Mouse (Mus musculus): ENCODE measurements around the gene Cela1.

Gene Cela1

DNA sequence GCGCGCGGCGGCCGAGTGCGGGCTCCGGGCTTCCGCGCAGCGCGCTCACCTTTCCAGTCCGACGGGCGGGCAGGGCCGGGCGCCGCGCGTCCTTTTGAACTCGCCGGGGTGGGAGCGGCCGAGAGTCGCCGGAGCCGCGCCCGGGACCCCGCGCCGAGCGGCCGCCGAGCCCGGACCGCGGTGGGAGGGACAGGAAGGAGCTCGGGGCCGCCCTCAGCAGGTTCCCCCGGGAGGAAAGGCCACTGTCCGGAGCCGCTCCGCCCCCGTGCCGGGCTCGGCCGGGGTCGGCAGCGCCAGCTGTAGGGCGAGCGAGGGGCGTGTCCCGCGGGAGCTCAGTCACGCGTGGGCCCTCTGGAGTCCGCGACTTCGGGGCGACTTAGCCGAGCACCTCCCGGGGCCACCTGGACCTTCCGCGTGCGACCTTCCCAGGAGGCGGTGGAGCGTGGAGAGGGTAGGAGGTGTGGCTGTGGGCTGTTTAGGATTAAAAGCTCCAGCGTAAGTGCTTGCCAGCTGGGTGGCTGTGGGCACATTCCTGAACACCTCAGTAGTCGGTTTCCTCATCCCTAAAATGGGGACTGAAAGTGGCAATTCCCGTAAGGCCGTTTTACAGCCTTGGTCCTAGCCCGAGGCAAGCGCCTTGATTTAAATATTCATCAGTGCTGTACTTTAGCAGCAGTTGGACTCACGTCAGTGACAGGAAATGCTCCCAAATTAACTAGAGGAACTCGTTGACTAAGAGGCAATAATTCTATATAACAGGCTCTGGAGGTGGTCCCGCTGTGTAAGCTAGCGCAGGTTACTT is 50.8 kb downstream of the Cela1 start, which contains the start of gene Smagp:
TSS of gene Smagp (minus strand) at position 241 of the 802 bp plus-strand sequence.
- peak; percentile 51 for DNase-seq (ENCODE audit: extremely low read depth, low read depth)

DNA sequence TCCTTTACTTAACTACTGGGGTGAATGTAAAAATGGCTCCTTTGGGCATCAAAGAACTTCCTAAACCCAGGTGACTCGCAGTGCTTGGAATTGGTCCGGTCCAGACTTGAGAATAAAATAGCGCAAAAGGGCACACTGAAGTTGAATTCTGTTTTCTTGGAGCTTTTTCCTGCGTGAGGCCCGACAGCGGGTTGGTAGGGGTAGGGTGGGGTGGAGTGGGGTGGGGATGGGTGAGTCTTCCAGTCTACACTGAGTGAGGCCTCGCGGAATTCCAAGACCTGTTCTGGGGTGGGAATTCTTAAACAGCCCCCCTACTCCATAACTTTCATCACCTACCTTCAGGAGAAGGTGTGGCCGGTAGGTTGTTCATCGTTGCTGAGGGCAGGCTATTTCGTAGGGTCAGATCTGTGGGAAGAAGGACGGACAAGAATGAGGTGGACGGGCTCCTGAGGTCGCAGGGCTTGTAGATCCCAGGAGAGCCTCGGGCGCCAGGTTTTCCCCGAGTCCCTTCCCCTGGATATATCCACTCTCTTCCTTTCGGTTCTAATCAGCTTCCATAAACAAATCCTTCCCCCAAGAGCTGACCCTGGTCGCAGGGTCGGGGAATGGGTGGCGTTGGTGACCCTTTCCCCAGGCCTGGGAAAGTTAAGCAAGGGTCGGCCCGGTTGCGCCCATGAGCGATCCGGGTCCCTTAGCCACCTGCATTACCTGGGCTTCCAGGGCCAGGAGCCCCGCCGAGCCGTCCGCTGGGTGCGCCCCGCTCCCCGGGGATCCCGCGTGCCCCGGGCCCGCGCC is 51.7 kb downstream of the Cela1 start:
- no peak for DNase-seq (ENCODE audit: extremely low read depth, low read depth)

- DNase-seq (ENCODE audit: extremely low read depth, low read depth): no peak
Observed at GRCm38 (mm10) chr15:100635239-100635638, 52.5 kb downstream of the Cela1 start.

- DNase-seq (ENCODE audit: extremely low read depth, low read depth): no peak
Observed at GRCm38 (mm10) chr15:100633341-100633740, 54.4 kb downstream of the Cela1 start.

DNA sequence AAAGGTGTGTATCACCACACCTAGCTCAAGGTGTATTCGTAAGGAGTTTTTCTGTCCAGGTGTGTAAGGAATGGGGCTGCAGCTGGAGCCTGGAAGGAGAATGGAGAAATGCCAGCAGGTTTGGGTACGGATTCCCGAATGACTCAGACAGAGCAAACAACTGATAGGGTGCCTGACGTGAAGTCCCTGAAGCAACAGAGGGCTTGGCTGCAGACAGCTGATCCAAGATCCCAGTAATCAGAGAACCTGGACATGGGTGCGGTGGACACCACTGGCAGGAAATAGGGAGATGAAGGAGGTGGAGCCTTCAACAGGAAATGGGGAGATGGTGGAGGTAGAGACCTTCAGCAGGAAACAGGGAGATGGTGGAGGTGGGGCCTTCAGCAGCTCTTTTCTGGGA is 55.4 kb downstream of the Cela1 start:
- DNase-seq (ENCODE audit: extremely low read depth, low read depth): no peak

- no peak for DNase-seq (ENCODE audit: extremely low read depth, low read depth)
Observed at GRCm38 (mm10) chr15:100631454-100632170, 56.1 kb downstream of the Cela1 start.

DNA sequence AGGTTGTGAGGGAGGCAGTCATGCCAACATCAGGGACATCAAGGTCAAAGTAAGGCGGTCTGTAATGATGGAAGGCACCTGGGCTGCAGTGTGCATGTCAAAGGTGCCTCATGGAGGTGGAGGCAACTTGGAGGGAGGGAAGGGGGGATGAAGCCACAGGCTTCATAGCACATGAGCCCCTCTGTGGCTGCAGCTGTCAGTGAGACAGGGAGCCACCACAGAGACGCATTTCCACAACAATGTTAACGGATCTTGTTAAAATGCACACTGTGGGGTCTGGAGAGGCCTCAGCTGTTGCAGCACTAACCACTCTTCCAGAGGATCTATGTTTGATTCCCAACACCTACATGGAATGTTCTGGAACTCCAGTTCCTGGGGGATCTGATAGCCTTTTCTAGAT is 57.6 kb downstream of the Cela1 start:
- DNase-seq (ENCODE audit: extremely low read depth, low read depth): no peak

- DNase-seq (ENCODE audit: extremely low read depth, low read depth): no peak
Observed at GRCm38 (mm10) chr15:100628797-100629196, 58.9 kb downstream of the Cela1 start.

DNA sequence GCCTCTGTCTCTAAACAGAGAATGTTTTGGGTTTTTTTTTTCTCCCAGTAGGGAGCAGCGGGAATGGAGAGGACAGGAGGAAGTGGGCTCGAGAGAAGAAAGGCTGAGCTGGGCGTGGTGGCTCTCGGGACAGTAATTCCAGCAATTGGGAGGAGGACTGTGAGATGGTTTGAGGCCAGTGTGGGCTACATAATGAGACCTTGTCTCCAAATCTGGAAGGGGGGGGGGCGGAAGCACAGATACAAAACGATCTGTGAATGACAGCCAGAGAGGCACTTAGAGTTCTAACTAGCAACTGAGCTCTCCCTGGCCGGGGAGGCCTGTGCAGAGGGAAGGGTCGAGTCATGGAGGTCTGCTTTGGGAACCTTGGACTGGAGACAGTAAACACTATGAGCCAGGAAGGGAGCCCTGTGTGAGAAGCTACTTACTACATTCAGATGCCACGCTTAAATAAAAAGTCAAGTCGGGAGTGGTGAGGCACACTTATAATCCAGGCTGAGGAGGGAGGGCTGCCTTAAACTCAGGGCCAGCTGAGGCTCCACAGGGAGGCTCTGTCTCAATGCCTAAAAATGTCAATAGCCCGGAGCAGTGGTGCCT is 59.8 kb downstream of the Cela1 start:
- no peak for DNase-seq (ENCODE audit: extremely low read depth, low read depth)

GRCm38 (mm10) chr15:100627287-100627686 is 60.4 kb downstream of the Cela1 start:
- no peak for DNase-seq (ENCODE audit: extremely low read depth, low read depth)

- DNase-seq (ENCODE audit: extremely low read depth, low read depth): no peak
Observed at GRCm38 (mm10) chr15:100624435-100624834, 63.3 kb downstream of the Cela1 start.
